Mouse (Mus musculus) lung, adult 2 months (tissue): ENCODE results near the gene Tent4a. TPM values are rescaled to one million over a fixed set of nuclear protein-coding genes. Genes with fewer than 3 reads are reported as not detected.

Experiments
- DNase-seq: peaks from one replicate; pipeline ENCODE4 v3.0.0; 2022
- H3K4me1 ChIP-seq: fragments of 200-500 bp; 2 replicates; pipeline ENCODE4 v1.6.1; 2011; ENCODE audit warnings: low read length; ENCODE audit not compliant: control insufficient read depth, insufficient read depth
- H3K4me3 ChIP-seq: fragments of 200-500 bp; replicated peaks from 2 replicates; pipeline ENCODE3; 2011; ENCODE audit warnings: low read depth, mild to moderate bottlenecking, control low read depth, low read length; ENCODE audit errors: extremely low read depth
- CTCF ChIP-seq: fragments of 200-500 bp; IDR thresholded peaks from 2 replicates; pipeline ENCODE4 v1.5.1; 2011; ENCODE audit warnings: mild to moderate bottlenecking, low read length, control low read depth; ENCODE audit not compliant: insufficient read depth
- POLR2A ChIP-seq: fragments of 200-500 bp; IDR thresholded peaks from 2 replicates; pipeline ENCODE4 v1.6.1; 2011; ENCODE audit warnings: low read depth, mild to moderate bottlenecking, control low read depth, low read length, borderline replicate concordance; ENCODE audit errors: extremely low read depth
- WGBS: fragments of 180-500 bp; shearing (Covaris S2); methylation state at CpG from one replicate; pipeline ENCODE4 v1.1.7; 2018; 5-methylcytosine and 5-hydroxymethylcytosine counted together
- polyA plus RNA-seq: library from polyadenylated mRNA; depleted of rRNA; stranded (reverse); fragments of >200 nt; gene quantifications from 2 replicates; pipeline ENCODE4 v1.2.3, GENCODE M21; 2012

The Tent4a gene
- polyA plus RNA-seq, 1 experiment: 12.0 TPM

GRCm38 (mm10) chr13:69547488-69548180 lies 13.2 kb upstream of the Tent4a start:
- 55% methylated on average over 16 of the region's 16 CpGs for WGBS
- DNase-seq: no peak
- Histone ChIP-seq H3K4me3 (no peak overlapping the region), H3K4me1 (no peaks in the 10 kb centered on the region)
- no peak for TF ChIP-seq CTCF
- no peak for TF ChIP-seq POLR2A

- Histone ChIP-seq H3K4me3 (no peak overlapping the region), H3K4me1 (peaks cover 3% of the 10 kb centered on the region; the same call in 1 of the 2 replicates)
- no peak for DNase-seq
- TF ChIP-seq CTCF: peak; percentile 69
- TF ChIP-seq POLR2A: no peak
- WGBS: 22% methylated on average over 3 of the region's 3 CpGs
Observed at GRCm38 (mm10) chr13:69545019-69545418, 10.6 kb upstream of the Tent4a start.

- Histone ChIP-seq H3K4me1 (peaks cover 3% of the 10 kb centered on the region; the same call in 1 of the 2 replicates), H3K4me3 (no peak overlapping the region)
- 48% methylated on average over 12 of the region's 12 CpGs for WGBS
- TF ChIP-seq CTCF (no peak), POLR2A (no peak)
- DNase-seq: no peak
Observed at GRCm38 (mm10) chr13:69543595-69543994, 9.2 kb upstream of the Tent4a start.

- TF ChIP-seq CTCF: no peak
- no peak for TF ChIP-seq POLR2A
- Histone ChIP-seq H3K4me3 (no peak overlapping the region), H3K4me1 (peaks cover 3% of the 10 kb centered on the region; the same call in 1 of the 2 replicates)
- 52% methylated on average over 17 of the region's 17 CpGs for WGBS
- no peak for DNase-seq
Observed at GRCm38 (mm10) chr13:69542571-69543352, 8.3 kb upstream of the Tent4a start.

- 40% methylated on average over 10 of the region's 10 CpGs for WGBS
- TF ChIP-seq POLR2A: no peak
- TF ChIP-seq CTCF: no peak
- no peak overlapping the region for H3K4me3 ChIP-seq
- DNase-seq: no peak
- peaks cover 3% of the 10 kb centered on the region; the same call in 1 of the 2 replicates for H3K4me1 ChIP-seq
Observed at GRCm38 (mm10) chr13:69541776-69542175, 7.4 kb upstream of the Tent4a start.

GRCm38 (mm10) chr13:69541209-69541608 lies 6.8 kb upstream of the Tent4a start:
- TF ChIP-seq CTCF (no peak), POLR2A (no peak)
- H3K4me1 ChIP-seq: peaks cover 3% of the 10 kb centered on the region; the same call in 1 of the 2 replicates
- WGBS: 19% methylated on average over 6 of the region's 6 CpGs
- no peak for DNase-seq
- no peak overlapping the region for H3K4me3 ChIP-seq

GRCm38 (mm10) chr13:69538327-69538726 lies 3.9 kb upstream of the Tent4a start:
- no peak overlapping the region for H3K4me3 ChIP-seq
- TF ChIP-seq CTCF: no peak
- TF ChIP-seq POLR2A: no peak
- WGBS: 29% methylated on average over 4 of the region's 4 CpGs
- H3K4me1 ChIP-seq: peaks cover 3% of the 10 kb centered on the region
- no peak for DNase-seq

- TF ChIP-seq POLR2A: no peak
- TF ChIP-seq CTCF: no peak
- peaks cover 5% of the 10 kb centered on the region for H3K4me1 ChIP-seq
- DNase-seq: no peak
- no peak overlapping the region for H3K4me3 ChIP-seq
- WGBS: 70% methylated on average over 7 of the region's 7 CpGs
Observed at GRCm38 (mm10) chr13:69537366-69537765, 2.9 kb upstream of the Tent4a start.

GRCm38 (mm10) chr13:69536021-69536420 lies 1.6 kb upstream of the Tent4a start:
- no peak overlapping the region for H3K4me3 ChIP-seq
- 70% methylated on average over 4 of the region's 4 CpGs for WGBS
- no peak for DNase-seq
- no peak for TF ChIP-seq POLR2A
- TF ChIP-seq CTCF: no peak
- H3K4me1 ChIP-seq: peaks cover 10% of the 10 kb centered on the region
